Mouse (Mus musculus) cerebellum, adult 9-11 months (tissue): ENCODE results near the gene Atf6.

Experiments used
- DNase-seq: peaks from one replicate; pipeline ENCODE4 v3.0.0; 2022

Gene Atf6

GRCm38 (mm10) chr1:170882915-170883485 lies 15.4 kb upstream of the Atf6 start:
- DNase-seq, result no peak

- no peak for DNase-seq
Observed at GRCm38 (mm10) chr1:170876906-170877305, 9.3 kb upstream of the Atf6 start.

- no peak for DNase-seq
Observed at GRCm38 (mm10) chr1:170875676-170876075, 8.1 kb upstream of the Atf6 start.

- no peak for DNase-seq
Observed at GRCm38 (mm10) chr1:170871961-170872360, 4.4 kb upstream of the Atf6 start.

DNA sequence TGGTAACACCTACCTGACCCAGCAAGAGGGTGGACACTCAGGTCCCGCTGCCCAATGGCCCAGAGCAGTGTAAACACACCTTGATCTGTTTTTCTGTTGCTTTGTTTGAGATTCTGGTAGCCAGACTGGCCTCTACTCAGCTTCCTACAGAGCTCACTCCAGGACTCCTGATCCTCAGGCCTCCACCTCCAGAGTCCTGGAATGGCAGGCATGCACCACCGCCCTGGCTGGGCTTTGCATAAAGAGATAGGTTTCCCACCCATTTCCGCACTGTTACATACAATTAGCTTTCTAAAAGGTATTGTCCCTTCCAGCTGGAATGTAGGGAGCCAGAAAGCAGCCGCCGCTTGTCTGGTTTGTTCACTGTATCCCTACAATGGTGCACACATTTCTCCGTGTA lies 3.8 kb upstream of the Atf6 start:
- no peak for DNase-seq

DNA sequence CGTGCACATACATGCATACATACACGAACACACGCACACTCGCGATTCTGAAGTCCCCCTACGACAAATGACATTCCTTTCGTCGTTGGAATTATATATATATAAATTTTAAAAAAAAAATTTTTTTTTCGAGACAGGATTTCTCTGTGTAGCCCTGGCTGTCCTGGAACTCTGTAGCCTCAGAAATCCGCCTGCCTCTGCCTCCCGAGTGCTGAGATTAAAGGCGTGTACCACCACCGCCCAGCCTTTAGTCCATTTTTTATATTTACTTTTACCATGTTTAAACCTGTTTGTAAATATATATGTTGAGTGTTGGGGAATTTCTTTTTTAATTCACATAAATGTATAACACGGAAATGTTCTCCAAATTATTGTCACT lies 1.3 kb upstream of the Atf6 start:
- DNase-seq, result no peak

DNA sequence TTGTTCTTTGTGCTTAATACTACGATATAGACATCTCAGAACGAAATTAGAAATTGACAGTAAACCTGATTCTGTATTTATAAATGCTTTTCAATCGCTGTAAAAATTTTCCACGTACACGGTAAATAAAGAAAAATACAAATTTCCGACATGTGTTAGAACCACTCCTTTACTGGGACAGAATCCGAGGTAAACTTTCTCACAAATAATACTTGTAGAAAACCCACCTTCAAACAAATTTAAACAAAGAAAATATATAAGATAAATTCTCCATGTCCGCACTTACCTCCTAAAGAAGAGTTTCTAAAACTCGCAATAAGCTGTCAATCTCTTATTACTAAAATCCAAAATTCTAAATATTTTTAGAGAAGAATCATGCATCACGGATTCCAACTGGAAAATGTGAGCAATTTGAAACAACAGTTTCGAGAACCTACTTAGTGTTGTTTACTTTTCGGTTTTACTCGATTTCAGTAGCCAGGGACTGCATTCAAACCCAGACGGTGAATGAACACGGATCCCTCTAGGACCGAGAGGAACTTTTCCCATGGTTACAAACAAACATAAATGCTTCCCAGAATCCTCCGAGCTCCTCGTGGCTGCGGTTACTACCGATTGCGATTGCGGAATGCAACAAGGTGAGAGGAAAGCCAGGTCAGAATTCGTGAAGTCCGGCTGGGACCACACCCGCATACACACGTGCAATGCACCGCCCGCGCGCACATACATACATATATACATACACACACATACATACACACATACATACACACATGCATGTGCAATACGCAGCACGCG lies 735 bp upstream of the Atf6 start:
- peak; percentile 83 for DNase-seq

DNA sequence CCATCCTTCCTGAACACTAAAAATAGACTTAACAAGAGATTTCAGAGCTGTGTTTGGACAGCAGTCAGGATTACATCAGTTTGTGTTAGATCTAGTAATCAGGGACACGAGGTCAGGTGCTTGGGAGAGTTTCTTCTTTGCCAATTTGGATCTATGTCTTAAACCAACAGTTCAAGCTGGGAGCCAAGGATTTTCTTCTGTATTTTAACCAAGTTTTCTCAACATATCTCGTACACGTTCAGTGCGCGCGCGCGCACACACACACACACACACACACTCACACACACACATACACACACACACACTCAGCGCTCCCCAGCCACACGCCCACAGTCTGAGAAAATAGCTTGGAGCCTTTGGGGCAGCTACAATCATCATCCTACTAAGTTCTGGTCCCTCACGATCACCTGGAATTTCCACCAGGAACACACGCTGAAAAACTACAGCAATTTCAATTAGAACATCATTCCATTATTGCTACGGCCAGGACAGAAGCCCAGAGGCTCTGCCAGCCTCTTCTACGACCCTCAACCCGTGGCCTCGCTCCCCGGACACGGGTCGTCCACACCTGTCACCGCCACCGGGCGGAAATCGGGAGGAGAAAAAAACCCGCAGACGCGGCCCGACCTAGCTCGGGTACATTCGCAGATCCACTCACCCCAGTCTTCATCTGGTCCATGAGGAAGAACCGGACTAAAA lies 430 bp downstream of the Atf6 start:
- DNase-seq, result peak; percentile 28

GRCm38 (mm10) chr1:170865406-170865805 lies 2.2 kb downstream of the Atf6 start:
- DNase-seq, result no peak

- no peak for DNase-seq
Observed at GRCm38 (mm10) chr1:170864754-170865153, 2.8 kb downstream of the Atf6 start.

DNA sequence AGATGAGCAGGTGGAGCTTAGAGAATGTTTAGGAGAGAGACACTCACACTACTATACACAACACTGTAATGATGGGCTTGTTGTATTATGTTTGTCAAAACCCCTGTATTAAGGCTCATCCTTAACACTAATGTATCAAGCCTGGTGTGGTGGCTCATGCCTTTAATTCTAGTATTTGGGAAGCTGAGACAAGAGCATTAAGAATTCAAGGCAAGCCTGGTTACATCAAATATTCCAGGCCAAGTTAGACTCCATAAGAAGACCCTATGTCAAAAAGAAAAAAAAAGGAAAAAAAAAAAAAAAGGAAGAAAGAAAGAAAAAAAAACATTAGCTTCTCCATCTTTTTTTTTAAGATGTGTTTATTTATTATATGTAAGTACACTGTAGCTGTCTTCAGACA lies 3.3 kb downstream of the Atf6 start:
- no peak for DNase-seq

DNA sequence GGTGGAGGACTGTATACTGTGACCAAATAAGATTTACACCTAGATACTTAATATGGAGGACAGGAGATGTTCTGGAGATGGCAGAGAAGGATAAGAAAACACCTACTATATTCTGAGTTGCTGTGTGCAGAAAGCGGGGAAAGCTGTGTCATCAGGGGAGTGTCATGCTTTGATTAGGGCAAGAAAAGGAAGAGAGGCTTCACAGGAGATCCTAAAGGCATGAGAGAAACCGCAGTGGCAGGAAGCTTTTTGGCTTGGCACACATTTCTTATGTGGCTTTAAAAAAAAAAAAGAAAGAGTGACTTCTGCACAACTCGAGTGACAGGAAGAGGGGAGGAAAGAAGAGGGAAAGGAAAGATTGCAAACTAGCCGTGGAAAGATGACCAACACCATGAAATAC lies 4.5 kb downstream of the Atf6 start:
- no peak for DNase-seq

DNA sequence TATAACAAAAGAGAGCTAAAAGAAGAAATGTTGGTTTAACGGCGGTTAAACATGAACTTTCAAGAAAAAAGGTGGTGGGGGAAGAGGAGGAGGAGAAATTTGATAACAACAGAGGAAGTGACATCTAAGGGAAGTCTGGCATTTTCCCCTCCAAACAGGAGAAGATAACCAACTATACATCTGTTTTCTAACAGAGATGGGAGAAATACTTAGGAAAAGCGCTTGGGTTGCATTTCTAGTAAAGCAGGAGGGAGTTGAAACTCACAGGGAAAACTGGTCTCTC lies 5.2 kb downstream of the Atf6 start:
- DNase-seq, result no peak

DNA sequence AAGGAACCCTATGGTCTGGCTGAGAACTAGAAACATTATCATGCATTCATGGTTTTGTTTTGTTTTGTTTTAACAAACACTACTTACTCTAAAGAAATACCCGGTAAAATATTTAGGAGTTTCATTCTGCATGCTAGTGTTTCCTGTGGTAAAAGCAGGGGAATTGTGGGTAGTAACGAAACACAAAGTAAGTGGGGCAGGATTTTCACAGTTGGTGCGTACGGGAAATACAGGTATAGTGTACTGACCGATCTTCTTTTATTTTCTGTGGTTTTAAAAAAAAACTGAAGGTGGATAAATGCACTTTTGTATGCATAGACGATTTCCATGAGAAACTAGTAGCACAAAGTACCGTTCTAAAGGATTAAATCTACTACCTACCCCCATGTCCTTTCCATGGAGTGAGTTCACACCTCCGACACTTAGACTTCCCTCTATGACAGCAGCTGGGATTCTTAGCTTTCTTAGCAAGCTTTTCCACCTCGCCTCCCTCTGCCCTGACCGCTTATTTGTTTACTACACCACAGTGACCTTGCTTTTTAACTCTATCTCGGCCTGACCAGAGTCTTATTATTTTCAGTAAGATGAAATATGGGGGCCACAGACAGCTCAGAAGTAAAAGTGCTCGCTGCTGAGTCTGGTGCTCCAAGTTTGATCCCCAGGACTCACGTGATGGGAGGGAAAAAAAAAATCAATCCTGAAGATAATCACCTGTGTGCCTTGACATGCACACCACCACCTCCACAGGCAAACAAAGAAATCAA lies 5.7 kb downstream of the Atf6 start:
- no peak for DNase-seq

DNA sequence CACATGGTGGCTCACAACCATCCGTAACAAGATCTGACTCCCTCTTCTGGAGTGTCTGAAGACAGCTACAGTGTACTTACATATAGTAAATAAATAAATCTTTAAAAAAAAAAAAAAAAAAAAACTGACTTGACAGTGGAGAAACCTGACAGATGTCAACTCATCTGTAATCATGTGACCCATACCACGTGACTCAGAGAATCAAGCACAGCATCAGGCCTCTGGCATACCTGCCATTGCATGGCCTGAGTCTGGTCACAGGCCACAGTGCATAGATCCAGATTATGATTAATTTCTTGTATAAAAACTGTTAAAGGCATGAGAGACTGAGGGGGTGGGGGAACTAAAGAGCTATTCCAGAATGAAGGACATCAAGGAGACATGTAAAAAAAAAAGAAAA lies 8.7 kb downstream of the Atf6 start:
- no peak for DNase-seq

GRCm38 (mm10) chr1:170857369-170857768 lies 10.2 kb downstream of the Atf6 start:
- DNase-seq, result peak; percentile 33

- DNase-seq, result no peak
Observed at GRCm38 (mm10) chr1:170855056-170855760, 12.4 kb downstream of the Atf6 start.

GRCm38 (mm10) chr1:170853604-170854003 lies 14.0 kb downstream of the Atf6 start:
- no peak for DNase-seq

DNA sequence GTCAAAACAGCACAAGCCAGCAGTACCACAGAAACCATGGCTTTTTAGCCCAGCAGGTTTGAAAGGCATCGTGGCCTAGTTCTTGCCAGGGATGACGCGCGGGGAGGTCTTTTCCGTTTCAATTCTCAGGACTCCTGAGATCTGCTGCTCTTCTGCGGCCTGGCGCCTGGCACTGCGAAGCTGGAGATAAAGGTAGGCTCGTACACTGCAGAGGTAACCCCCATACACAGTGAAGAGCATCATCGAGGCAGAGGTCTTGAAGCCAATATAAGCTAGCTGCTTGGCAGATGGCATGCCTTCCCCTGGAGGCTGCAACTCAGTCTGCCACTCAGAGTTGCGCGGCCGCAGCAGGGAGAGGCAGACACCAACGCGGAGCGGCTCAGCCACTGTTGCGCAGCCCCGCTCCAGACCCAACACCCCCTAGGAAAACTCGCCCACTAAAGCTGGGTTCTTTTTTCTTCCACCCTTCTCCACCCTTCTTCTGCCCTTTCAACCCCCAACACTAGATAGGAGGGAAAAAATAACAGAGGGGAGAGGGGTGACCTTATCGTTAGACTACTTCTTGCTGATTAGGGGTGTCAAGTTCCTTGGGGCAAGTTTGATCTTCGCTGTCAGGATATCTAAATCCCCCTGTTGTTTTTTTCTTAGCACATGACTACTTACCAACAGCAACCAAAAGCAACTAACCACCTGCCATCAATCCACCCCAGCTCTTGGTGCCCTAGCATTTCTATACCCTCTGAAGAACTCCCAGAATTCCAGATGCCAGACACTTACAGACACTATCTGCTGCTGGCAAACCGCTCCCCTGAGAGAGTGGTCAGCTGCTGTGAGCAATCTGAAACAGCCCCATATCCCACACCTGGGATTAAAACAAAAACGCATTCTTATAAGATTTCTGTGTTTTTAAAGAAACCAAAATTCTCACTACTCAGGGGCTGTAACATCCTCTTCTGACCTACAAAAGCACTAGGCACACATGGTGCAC lies 16.6 kb downstream of the Atf6 start:
- DNase-seq, result no peak

- DNase-seq, result no peak
Observed at GRCm38 (mm10) chr1:170850007-170850406, 17.6 kb downstream of the Atf6 start.

- DNase-seq, result no peak
Observed at GRCm38 (mm10) chr1:170845448-170846307, 21.9 kb downstream of the Atf6 start.
